Mouse (Mus musculus): ENCODE results near the gene Faah.

Gene Faah

DNA sequence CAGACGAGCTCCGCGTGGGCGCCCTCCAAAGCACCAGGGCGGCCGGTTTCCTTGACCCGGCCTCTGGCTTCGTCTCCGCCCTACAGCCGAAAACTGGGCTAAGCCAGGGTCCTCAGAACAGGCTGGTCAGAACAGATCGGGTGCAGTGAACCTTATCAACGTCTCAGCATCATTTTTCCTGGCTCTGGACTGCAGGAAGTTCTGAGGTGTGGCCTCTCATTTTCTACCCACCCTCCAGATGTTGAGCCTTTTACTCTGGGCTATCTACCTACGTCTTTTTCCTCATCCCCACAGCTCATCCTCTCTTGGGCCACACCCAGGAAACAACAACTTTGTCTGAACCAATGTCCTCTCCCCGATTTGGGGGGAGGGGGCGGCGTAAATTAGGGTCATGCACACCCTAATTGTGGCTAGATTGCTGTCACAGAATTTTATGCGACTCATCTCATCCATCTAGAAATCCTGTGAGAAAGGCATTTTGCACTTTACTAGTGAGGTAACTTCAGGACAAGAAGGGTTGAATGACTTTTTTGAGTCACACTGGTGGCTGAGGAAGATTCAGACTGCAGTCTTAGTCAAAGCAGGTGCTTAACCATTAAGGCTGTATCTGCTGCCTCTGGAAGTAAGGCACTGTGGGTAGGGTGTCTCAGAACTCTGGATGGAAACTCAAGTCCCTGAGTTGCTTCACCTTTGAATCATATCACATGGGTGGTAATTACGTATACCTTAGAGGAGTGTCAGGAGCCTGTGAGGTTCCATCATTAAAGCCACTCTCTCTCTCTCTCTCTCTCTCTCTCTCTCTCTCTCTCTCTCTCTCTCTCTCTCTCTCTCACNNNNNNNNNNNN, at the start of gene Faah:
Gene Faah, minus strand, starts transcription at position 25 of the 845 bp plus-strand sequence.
- DNase-seq (ENCODE audit: inconsistent age in 2 of 2, low spot score in 1 of 2): peak in 1 of 2 experiments; percentile 14

DNA sequence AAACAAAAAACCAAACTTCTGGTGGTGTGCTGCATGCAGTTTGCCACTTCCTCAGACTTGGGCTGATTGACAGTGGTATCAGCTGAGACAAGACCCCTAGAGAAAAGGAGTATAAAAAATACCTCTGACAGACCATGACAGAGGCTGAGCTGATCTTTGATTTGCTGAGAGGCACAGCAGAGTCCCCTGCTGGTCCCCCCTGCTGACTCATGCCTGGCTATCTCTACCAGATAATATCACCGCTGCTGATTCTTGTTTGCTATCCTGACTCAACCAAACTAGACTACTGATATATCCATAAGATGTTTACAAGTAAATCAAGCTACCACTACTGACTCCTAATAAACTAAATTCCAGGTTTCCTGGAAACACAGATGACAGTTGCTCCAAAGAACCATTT, 46.1 kb upstream of the Faah start:
- DNase-seq (ENCODE audit: inconsistent age in 2 of 2, low spot score in 1 of 2): no peak

DNA sequence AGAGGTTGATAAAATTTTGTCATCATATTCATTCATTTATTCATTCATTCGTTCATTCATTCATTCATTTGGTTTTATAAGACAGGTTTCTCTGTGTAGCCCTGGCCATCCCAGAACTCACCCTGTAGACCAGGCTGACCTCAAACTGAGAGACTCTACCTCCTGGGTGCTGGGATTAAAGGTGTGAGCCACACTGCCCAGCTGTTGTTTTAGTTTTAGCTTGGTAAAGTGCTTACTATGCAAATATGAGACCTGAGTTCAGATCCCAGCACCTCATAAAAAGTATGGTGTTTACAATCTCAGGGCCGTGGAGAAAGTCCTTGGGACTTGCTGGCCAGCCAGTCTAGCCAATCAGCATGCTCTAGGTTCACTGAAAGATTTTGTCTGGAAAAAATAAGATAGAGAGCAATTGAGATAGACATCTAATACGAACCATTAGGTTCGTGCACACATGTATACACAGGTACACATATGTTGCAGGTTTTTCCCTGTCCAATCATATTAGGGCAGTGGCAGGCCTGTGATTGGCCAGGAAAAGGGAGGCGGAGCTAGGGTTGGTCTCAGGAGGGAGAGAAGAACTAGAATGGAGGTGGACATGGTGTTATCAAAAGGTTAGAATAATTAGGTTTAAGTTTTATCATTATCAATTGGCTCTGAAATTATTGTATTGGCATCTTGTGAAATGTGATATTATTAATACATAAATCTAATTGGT, 41.4 kb upstream of the Faah start:
- no peak for DNase-seq (ENCODE audit: inconsistent age in 2 of 2, low spot score in 1 of 2)

DNA sequence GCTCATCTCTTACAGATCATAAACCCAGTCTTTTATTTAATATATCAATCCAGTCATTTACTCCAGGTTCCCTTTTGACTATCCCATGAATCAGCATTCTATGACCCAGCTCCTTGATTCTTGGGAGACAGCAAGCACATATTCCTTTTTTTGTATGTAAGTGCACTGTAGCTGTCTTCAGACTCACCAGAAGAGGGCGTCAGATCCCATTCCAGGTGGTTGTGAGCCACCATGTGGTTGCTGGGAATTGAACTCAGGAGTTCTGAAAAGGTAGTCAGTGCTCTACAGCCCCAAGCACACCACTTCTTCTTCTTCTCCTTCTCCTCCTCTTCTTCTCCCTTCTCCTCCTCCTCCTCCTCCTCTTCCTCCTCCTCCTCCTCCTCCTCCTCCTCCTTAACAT, 39.8 kb upstream of the Faah start:
- DNase-seq (ENCODE audit: inconsistent age in 2 of 2, low spot score in 1 of 2): no peak

DNA sequence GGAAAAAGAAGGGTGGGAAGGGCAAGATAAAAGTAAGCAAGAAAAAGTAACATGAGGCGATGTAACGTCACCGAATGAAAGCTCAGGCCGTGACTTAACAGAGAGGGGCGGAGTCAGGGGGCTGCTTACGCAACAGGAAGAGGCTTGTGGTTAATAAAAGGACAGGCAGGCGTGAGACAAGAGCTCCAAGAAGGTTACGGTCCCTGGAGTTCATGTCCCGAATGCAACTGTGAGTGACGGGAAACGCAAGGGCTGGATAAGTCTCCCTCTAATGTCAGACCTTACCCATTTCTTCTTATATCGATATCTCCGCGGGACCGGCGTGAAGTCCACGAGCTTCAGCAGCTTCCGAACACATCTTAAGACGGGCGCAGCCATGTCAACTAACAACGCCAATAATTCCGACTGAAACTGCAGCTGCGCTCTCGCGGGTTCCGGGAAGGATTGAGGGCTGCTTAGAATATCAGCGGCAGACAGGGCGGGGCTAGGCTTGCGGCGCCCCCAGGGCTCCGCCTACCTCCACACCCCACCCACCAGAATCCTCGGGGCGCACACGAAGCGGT, 35.8 kb upstream of the Faah start, which contains the start of gene Nsun4:
Gene Nsun4, minus strand, starts transcription at position 478 of the 563 bp plus-strand sequence.
- peak; percentile 94 to 97 for DNase-seq (ENCODE audit: inconsistent age in 2 of 2, low spot score in 1 of 2)

DNA sequence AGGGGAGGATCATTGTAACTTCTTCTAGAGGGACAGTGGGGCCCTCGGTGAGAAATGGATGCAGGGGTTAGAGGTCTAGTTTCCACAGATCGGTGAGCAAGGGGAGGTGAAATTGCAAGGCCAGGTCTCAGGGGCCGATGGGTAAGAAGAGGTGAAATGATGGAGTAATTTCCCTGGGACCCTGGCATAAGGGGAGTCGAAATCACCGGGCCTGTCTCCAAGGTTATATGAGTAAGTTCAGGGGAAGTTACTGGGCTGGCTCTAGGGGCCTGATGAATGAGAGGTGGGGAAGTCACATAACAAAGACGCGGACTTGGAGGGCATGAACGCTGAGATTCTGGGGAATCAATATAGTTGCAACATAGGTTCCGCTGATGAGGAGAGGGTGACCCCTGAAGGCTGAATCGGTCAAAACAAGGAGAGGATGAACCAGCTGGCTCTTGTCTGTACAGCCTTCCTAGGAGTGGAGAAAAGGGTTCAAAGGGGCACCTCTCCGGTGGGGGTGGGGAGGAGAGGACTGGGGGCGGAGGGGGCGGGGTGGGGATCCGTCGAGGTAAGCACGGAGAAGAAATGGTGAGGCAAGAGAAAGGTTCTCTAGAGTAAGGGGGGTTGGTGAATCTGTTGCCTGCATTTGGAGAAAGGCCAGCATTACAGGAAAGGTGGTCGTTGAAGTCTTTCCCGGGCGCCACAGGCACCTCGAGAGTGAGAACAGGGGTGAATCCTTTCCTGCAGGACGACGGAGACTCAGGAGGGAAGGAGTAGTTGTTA, 35.0 kb upstream of the Faah start:
- DNase-seq (ENCODE audit: inconsistent age in 2 of 2, low spot score in 1 of 2): peak; percentile 56 to 83

DNA sequence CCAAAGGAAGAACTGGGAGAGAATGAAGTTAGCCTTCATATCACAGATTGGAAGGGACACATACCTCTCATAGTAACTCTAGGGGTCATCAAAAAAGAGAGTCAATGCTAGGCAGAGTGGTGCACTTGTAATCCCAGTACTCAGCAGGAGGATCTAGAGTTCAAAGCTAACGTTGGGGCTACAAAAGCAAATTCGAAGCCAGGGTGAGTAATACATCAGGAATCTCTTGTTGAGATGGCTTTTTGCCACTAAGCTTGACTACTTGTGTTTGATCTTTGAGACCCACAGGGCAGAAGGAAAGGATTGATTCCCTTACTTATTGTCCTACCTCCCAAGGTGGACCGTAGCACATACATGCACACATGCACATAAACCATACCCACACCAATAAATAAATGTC, 31.5 kb upstream of the Faah start:
- DNase-seq (ENCODE audit: inconsistent age in 2 of 2, low spot score in 1 of 2): peak in 1 of 2 experiments; percentile 54

DNA sequence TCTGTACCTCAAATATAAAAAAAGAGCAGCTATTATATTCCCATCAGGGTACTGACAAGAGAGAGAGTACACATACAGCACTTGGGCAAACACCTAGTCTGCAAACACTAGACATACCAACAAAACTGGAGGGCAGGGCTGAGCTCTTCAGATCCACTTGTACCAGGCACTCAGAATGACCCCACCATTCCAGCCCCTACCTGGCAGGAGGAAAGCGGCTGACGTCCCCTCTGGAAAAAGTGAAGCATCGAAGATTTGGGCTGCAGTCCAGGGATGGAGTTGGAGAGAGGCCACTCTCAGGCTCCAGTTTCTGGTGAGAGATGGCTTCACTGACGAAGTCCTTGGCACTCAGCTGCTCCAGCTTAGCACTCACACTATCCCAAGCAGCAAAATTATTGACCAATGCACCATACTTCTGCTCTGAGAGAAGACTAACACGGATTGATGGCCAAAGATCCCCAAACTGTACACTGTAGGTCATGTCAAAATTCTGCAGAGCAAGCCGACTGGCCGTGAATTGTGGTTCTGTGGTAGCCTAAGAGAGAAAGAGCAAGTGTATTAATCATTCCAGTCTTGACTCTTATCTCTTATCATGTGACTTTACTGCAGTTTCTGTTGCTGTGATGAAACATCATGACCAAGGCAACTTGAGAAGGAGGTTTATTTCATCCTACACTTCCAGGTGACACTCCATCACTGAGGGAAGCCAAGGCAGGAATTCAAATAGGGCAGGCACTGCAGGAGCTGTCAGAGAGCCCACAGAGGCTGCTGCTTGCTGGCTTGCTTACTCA, 30.6 kb upstream of the Faah start:
- peak; percentile 51 to 86 for DNase-seq (ENCODE audit: inconsistent age in 2 of 2, low spot score in 1 of 2)

DNA sequence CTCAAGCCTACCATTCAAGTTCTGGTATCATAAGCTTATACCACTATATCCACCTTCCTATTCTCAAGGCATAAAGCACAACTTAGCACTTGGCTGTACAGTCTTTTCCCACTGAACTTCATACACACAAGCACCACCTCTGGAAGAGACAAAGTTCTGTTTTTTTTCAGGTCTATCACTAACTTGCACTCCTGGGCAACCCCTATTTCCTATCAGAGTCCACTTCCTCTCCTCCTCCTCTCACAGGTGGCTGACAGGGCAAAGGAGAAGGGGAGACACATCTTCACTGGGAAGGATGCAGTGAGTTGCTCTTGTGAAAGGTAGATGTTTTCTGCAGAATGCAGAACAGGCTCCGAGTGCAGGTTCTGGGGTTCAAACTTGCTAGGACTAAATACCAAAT, 30.0 kb upstream of the Faah start:
- no peak for DNase-seq (ENCODE audit: inconsistent age in 2 of 2, low spot score in 1 of 2)

DNA sequence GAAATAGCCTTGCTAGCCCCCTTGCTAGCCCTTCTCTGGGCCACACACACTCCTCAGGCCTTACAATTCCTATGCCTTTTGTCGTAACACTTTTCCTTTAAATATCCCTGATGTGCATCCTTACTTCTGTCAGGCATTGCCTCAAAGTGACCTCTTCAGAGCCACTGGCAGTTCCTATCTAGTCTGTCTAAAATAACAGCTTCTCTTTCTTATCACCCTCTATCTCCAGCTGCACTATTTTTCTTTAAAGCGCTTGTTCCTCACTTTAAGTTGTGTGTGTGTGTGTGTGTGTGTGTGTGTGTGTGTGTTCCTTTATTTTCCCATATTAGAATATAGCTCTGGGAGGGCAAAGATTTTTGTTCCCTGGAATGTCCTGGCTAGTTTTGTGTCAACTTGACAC, 28.9 kb upstream of the Faah start:
- DNase-seq (ENCODE audit: inconsistent age in 2 of 2, low spot score in 1 of 2): no peak

DNA sequence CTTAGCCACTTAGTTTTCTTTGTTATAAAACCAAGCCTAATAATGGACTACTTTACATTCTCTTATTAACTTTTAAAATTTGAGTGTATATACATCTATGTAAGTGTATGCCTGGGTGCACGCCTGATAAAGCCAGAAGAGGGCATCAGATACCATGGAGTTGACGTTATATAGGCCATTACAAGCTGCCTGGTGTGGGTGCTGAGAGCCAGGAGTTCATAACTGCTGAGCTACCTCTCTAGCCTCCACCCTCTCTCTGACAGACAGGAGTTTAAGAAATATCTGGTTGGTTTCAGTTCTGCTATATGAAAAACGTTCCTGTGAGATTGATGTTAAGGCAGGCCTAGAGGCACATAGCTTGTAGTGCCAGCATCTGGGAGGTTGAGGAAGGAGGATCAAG, 24.5 kb upstream of the Faah start:
- no peak for DNase-seq (ENCODE audit: inconsistent age in 2 of 2, low spot score in 1 of 2)

DNA sequence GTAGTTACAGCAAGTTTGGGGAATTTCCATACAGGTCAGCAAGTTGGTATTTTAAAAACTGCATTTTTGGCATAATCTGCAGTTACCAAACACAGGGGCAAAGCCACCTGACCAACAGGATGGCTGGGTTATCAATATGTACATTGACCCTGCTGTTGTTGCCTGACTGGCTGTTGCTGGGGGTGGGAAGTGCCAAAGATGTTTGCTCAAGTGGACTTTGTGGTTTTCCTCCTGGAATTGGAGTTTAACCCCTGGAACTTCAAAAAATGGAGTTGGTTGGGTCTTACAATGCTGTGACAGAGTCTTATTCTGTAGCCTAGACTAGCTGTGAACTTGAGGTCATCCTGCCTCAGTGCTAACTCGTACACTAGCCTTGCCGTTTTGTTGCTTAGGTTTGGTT, 22.7 kb upstream of the Faah start:
- DNase-seq (ENCODE audit: inconsistent age in 2 of 2, low spot score in 1 of 2): no peak

DNA sequence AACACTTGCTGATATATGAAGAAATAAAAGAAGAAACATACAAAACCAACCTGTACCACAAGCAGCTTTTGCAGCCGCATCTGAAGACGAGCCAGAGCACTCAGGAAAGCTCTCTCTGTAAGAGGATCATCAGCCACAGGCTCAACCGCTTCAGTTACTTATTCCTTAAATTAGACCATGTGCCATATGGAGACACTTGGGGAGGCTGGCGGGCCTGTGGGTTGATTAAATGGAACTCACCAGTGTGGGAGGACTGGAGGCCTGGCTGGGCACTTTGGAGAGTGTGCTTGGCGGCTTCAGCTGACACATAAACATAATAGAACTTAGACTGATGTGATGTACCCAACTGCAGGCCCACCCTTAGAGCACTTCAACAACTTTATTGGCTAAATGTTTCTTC, 15.6 kb upstream of the Faah start:
- DNase-seq (ENCODE audit: inconsistent age in 2 of 2, low spot score in 1 of 2): no peak

DNA sequence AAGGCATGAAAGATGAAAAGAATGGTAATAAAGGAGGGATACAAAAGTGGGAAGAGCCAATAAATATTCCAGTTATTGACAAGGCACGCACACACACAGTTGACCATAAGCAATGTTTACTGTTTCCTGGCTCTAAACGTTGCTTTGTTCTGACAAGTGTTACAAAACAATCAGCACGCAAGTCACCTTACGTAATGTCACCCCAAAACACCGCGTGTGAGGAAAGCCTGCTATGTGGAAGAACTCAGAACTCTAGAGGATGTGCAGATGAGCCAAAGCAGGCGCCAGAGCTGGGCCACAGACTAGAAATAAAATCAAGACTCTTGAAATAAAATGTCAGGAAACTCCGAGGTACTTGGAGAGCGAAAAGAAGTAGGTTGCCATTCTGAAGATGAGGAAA, 15.2 kb upstream of the Faah start:
- no peak for DNase-seq (ENCODE audit: inconsistent age in 2 of 2, low spot score in 1 of 2)

DNA sequence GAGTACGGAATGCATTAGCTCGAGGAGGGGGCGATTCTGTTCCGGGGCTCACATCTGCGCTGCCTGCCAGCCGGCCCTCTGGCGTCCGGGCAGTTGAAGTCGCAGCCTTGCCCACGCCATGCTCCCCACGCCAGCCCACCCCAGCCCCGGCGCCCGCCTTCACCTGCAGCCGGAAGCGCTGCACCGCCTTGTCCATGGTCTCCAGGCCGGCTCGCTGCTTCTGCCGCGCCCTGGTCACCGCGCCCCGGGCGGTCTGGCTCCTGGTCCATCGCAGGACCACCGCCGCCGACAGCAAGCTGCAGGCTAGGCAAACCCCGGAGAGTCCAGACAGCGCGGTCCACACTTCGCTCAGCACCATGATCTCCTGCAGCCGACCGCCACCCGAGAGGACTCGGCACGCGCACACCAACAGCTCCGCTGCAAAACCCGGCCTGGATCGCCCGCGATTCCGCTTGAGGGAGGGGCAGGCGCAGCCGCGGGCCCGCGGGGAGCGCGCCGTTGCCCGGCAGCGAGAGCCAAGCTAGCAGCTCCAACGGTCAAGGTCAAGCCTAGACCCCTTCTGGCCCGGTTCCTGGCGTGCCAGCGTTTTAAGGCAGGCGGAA, 325 bp downstream of the Faah start:
- DNase-seq (ENCODE audit: inconsistent age in 2 of 2, low spot score in 1 of 2): peak; percentile 87 to 94

DNA sequence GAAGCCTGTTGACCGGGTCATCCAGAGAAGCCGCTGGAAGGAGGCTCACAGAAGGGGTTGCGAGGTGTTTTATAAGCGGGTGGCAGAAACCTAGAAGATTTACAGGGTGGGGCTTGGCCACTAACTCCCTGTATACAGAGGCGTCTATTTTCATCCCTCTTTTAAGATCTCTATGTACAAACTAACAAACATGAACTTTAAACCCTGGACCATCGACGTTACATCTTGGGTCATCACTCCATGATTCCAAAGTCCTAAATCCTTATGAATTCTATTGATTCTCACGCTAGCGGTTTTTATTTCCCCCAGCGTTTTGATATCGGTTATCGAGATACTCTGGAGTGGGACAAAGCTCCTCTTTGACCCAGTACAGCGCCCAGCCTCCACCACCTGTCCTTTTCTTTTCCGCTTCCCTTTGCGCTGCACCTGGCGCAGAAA, 845 bp downstream of the Faah start:
- no peak for DNase-seq (ENCODE audit: inconsistent age in 2 of 2, low spot score in 1 of 2)

DNA sequence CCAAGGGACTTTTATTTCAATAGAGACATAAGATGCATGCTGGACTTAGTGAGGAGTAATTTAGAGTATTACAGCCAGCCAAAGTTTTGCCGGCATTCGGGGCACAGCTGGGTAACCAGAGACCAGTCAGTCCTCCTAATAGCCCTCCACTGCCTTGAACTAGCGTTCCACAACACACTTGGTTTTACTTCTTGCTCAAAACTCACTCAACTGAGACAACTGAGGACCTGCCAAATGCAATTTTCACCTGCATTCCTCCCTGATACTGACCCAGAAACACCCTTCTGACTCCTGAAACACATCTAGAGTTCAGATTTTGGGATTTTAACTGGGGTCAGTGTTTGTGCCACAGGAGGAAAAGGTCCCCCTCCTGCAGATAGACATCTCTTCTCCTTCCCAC, 1.3 kb downstream of the Faah start:
- DNase-seq (ENCODE audit: inconsistent age in 2 of 2, low spot score in 1 of 2): no peak

DNA sequence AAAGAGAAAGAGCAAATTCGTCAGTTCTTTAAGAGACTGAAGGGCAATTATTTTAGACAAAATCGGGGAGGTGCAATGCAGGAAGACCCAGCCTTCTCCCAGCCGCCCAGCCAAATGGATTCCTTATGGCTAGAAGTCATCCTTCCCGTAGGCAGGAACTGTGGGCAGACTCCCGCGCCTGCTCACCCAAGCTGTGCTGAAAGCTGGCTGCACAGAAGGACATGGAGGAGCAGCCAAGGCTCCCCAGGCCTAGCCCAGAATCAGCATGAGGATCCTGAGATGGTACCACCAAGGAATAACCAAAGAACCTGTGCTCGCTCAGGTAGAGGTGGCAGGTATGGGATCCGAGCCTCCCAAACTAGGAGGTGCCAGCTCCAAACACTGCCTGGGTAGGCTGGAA, 1.7 kb downstream of the Faah start:
- DNase-seq (ENCODE audit: inconsistent age in 2 of 2, low spot score in 1 of 2): no peak

DNA sequence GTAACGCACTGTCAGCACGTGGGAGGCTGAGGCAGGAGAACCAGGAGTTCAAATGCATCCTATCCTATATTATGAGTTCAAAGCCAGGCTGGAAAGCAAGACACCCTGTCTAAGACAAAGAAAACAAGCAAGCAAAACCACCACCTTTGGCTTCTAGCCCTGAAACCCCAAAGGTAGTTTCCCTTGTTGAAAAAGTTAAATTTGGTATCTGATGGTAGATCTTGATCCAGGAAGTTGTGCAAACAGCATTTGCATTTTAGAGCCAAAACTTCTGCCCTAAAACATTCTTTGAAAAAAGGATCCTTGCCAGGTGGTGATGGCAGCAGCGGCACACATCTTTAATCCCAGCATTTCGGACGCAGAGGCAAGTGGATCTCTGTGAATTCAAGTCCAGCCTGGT, 2.2 kb downstream of the Faah start:
- no peak for DNase-seq (ENCODE audit: inconsistent age in 2 of 2, low spot score in 1 of 2)

DNA sequence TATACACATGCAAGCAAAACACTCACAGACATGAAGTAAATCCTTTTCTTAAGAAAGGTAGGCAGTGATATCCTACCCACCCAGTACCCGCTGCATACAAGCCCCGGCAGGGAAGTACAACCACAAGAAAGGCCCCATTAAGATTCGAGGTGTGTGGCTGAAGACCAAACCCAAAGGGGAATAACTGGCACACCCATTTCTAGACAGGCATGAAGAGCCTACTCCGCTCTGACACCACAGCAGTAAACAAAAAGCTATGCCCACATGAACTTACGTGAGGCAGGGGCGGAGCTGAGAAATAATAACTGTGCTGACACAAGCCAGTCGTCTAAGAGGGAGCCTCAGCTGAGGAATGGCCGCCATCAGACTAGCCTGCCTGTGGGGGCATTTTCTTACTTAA, 7.5 kb downstream of the Faah start:
- no peak for DNase-seq (ENCODE audit: inconsistent age in 2 of 2, low spot score in 1 of 2)

Measured in adrenal gland, adult (tissue).